Mouse (Mus musculus) NIH3T3 (cell line): ENCODE measurements around the gene Mapkap1.
A peak's percentile ranks its signal among the peaks of the same experiment; 100 is the strongest.

Experiments
- DNase-seq: peaks from one replicate; pipeline ENCODE4 v3.0.0-alpha.2; 2012; ENCODE audit warnings: low read depth

Gene Mapkap1

DNA sequence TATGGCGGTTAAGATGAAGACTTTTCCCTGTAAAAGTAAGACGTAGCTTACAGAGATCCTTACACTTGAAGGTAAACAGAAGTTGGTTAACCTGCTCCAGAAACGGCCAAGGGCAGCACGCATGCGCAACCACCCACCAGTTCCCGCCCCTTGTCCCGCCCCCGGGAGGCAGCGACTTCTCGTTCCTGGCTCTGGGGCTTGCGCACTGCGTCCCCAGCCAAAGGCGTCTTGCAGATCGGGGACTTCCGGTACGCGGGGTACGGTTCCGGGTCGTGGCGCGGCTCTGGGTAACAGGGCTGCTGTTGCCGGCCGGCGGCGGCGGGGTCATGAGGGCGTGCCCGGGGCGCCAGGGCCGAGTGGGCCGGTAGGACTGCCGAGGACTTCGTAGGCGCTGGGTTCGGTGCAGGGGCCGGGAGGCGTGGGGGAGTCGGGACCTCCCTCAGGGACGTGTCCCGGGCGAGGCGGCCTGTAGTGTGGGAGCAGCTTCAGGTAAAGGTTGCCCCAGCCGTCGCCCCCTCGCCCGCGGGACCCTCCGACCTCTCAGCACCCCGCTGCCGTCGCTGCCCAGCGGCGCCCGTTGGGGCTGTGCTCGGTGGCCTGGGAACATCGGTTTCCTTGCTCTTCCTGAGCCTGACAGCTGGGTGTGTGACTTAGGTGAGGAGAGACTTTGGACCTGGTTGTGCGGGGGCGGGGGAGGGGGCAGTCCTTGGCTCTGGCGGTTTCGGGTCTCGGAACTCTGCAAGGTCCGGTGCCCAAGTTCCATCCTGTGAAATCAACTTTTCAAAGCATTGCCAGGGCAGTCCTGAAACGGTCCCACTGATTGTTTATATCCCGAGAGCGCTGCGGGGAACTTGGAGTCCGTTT is at the start of gene Mapkap1:
Gene Mapkap1 (plus strand): TSS at position 171 of the 864 bp plus-strand sequence.
- peak; percentile 98 for DNase-seq

- DNase-seq: no peak
Measured at GRCm38 (mm10) chr2:34363678-34364077, 42.9 kb upstream of the Mapkap1 start.

GRCm38 (mm10) chr2:34367024-34367423 is 39.5 kb upstream of the Mapkap1 start:
- DNase-seq: no peak

DNA sequence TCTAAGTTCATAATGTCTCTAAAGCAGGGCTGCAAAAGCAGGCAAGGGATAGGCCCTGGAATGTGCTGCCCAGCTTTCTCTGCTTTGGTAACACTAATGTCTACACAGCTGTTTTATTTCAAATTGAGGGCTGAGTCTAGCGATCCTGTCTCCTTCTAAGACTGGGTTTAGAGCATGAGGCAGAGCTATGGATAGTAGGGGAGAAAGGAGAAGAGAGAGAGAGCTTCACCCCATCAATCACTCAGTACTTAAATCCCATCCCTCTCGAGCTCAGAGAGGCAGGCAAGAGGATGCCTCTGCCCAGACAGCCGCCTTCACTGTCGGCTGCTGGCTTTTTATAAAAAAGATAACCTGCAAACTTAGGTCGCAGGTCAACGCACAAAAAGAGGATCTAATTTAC is 38.2 kb upstream of the Mapkap1 start:
- DNase-seq: no peak

GRCm38 (mm10) chr2:34370349-34370724 is 36.2 kb upstream of the Mapkap1 start:
- DNase-seq: no peak

DNA sequence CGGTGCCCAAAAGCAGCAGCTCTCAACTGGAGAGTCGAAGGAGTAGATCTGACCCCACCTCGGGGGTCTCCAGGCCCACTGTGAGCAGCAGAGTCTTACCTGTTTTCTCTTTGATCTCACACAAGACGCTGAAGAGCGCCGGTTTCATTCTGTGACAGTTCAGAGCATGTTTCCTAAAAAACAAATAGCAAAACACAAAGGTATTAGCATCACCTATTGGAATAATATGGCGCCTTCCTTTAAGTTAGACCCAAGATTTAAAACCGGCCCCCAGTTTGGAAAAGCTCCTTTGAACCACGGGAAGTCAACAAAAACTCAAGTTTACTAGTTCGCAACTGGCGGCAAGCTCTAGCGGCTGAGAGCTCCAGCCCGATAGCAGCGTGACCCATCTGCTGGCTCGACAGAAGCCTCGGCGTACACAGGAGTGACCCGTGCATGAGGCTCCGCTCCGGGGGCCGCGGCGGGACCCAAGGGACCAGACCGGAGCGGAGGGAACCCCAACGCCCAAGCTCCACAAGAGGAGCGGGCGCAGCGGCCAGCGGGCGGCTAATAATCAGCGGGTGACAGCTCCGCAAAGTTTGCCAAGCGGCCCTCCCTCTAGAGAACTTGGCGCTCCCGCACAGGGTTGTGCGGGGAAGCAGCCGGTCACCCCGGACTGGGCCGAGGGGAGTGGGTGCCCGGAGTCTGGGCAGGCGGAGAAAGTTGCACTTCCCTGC is 35.7 kb upstream of the Mapkap1 start:
- peak; percentile 59 for DNase-seq

DNA sequence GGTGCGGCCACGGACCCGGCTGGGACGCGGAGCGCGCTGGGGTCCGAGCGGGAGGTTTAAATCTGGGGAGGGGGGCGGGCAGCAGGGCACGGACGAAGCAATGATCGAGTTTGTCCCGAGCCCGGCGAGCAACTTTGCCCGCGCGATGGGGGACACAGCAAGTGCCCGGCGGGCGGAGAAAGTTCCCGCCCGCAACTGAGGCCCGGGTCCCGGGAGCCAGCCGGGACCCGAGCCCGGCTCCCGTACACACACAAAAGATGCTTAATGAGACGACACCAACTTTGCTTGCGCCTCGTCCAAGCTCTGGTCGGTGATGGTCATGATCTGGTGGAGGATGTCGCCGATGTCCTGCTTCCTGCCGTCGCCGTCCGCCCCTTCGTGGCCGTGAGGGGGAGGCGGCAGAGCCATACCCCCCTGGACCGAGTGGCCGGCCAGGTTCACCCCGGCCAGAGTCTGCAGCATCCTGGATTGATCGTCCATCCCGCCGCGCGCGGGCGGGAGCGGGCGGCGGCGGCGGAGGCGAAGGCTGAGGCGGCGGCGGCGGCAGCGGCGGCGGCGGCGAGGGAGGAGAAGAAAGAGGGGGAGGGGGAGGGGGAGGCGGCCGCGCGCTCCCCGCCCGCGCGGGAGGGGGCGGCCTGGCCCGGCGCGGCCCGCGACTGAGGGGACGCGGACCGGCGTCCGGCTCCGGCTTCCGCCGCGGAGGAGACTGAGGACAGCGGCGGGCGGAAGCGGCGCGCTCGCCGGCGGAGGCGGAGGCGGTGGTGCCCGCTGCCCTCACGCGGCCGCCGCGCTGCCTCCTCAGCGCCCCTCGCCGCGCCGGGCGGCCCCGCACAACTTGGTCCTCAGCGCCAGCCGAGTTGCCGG is 34.9 kb upstream of the Mapkap1 start:
- peak; percentile 78 for DNase-seq

DNA sequence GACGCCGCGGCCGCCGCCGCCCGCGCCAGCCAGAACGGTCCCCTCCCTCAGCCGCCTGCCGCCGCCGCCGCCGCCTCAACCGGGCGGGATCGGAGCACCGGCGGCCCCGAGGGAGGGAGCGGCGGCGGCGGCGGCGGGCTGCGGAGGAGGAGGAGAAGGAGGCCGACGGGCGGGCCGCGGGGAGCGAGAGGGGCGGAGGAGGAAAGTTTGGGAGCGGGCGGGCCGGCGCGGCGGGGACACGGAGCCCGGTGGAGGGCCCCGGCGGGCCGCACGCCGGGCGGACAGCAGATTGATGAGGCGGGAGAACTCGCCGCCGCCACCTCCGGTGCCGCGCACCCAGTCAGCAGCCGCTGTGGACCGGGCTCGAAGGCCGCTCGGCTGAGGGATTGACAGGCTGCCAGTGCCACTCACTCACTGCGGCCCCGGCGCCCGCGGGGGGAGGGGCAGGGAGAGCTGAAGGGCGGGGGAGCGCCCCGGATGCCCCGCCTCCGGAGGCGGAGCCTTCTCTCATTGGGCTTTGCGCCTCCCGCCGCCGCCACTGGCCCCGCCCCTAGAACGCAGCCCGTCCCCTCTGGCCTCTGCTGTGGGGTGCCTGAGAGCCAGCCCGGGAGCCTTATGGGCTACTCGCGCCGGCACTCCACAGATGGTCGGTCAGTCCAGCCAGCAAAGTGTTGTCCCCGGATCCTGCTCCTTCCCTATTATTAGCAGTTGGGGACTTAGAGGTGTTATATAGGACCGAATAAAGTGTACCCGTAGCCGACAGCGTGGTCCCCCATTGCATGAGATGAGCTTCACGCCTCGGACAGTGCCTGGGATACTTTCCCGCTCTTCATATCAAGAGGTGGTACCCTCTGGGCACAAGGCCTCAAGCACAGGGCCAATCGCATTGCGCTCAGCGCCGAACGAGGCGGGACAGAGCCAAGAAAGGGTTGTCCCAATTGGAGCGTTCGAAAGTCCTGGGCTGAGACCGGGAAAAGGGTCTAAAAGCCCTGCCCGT is 34.0 kb upstream of the Mapkap1 start, which contains the start of gene Pbx3:
Gene Pbx3 (minus strand): TSS at position 838 of the 997 bp plus-strand sequence.
- peak; percentile 98 for DNase-seq

DNA sequence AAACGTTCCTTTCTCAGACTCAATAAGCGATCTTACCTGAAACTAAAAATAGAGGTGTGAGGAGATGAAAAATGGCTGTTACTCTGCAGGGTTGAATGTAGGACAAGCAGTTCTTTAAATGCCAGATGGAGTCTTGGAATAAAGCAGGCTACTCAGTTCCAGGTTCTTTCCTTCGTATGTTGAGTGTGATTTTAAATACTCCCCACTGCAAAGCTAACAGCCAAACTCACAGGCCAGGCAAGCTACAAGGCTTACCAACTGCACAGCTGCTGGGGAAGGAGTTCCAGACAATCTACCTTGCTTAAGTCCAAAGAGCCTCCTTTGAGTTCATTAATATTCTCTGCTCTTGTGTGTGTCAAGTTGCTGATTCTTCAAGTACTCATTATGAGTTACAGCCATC is 32.7 kb upstream of the Mapkap1 start:
- no peak for DNase-seq

DNA sequence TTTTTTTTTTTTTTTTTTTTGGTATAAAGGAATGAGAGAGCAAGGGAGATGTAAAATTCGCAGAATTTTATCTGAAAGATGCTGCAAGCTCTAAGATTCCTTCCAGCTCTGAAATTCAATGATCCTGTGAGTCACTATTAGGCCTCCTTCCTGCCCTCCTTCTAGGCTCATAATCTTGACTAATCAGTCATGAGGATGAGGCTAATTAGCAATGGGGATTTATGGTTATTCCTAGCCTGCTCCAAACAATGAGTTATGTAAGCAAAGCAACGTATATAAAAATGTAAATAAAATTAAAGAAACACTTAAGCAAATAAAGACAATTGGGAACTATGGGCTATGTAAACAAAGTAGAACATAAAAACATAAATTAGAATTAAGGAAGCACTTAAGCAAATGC is 32.2 kb upstream of the Mapkap1 start:
- DNase-seq: no peak

DNA sequence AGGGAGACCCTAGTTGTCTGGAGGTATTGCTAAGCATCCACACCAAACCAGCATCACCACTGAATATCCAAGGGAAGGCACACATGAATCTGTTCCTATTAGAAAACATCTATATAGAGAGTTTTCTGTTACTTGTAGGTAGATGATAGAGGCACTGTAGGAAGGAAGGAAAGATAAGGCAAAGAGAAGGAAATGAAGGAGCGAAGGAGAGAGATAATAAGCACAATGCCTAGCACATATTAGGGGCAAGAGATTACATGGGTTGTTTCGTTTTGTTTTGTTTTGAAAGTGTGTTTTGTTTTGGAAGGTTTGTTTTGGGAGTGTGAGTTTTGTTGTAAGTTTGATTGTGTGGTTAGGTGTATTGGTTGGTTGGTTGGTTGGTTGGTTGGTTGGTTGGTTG is 27.6 kb upstream of the Mapkap1 start:
- no peak for DNase-seq

- DNase-seq: no peak
Measured at GRCm38 (mm10) chr2:34399535-34399934, 7.0 kb upstream of the Mapkap1 start.

DNA sequence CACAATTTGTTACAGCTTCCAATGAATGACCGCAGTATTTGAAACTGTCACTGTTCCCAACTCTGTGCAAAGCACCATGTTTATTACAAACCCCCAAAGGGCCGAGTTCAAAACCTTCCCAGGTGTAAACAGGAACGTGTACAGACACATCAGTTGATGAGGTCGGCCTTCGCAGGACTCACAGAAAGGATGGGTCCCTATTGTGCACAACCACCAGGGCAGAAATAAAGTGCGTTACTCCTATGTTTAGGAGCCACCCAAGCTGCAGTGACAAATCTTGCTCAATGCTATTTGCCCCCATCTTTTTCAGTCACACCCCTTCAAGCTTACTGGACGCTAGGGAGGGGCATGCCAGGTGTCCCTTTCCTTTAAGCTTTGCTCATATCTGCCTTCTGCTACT is 1.0 kb downstream of the Mapkap1 start:
- DNase-seq: no peak

DNA sequence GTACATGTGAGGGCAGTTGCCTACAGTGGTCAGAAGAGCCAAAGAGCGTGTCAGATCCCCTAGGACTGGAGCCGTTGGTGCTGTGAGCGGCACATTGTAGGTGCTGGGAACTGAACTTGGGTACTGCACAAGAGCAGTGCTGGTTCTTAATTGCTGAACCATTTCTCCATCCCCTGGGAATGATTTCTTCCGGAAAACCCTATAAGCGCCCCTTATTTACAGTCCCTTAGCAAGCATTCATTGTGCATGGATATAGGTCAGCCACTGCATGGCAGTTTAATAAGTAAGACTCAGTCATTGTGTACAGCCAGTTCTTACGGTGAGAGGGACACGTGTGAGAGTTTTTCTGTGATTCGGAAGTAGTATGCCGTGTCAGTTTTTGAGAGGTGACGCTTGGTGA is 1.8 kb downstream of the Mapkap1 start:
- no peak for DNase-seq

GRCm38 (mm10) chr2:34409741-34410340 is 3.3 kb downstream of the Mapkap1 start:
- peak; percentile 17 for DNase-seq

DNA sequence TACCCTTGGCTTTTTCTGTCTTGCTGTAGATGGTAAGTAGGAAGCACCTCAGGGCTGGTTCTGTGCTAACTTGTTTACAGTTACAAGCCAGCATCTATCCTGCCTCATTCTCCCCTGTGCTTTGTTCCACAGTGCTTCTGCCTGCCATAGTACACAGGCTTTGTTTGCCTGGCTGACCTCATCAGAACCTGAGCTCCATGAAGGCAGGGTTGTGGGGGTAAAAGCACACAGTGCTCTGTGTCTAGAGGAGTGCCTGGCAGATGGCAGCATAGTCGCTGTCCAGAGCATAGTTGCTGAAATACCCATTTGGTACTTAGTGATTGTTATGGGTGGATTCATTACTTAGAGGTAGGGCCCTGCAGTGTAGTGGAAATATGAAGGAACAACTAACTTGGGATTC is 13.7 kb downstream of the Mapkap1 start:
- DNase-seq: peak; percentile 41

DNA sequence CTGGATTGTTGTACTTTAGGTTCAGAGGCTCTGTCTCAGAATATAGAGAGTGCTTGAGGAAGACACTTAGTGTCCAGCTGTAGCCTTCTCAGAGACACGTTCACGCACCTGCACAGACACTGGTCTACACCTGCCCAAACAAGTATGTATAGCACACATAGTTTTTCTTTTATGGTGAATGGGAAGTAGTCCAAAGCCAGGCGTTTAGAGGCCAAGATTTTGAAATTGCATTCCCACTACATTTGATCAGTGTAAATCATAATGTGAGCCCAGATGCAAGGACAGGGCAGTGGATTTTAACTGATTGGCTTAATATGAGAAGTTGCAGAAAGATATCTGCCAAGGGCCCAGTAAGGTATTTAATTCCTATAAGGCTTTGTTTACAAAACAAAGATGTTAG is 17.6 kb downstream of the Mapkap1 start:
- DNase-seq: no peak

DNA sequence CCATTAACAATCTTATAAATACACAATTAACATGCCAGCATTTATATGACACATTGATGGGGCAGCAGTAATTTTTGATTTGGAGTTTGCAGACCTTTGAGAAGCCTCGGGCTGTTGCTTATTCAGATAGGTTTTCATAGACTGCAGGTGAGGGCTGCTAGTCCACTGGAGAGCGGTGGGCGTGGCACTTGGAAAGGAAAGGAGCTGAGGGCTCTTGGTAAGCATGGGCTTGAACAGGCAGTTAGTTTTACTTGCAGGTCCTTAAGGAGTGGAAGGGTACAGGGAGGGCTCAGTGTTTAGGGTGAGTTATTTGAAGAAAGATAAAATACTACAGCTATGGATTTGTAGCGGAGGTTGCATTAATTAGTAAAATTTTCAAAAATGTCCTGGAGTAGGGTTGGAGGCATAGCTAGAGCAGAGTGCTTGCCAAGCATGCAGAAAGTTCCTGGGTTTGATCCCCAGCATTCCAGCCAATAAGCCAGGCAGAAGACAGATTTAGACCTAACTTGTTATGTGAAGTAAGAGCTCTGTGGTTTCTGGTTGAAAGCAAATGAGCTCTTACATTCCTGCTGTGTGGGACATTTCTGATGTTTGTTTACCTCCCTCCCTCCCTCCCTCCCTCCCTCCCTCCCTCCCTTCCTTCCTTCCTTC is 19.1 kb downstream of the Mapkap1 start:
- peak; percentile 16 for DNase-seq

DNA sequence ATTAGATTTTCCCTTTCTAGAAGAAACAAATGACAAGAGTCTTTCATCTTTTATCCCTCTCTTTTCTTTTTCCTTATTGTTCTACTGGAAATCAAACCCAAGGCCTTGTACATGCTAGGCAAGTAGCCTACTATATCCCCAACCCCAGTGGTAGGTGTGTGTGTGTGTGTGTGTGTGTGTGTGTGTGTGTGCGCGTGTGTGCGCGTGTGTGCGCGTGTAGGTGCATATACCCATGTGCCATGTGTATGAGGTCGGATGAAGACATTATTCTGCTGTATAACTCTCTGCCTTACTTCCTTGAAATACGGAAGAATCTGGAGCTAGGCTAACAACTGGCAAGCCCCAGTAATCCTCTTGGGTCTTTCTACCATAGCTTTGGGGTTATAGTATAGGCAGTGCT is 24.1 kb downstream of the Mapkap1 start:
- no peak for DNase-seq

- no peak for DNase-seq
Measured at GRCm38 (mm10) chr2:34431701-34432372, 25.3 kb downstream of the Mapkap1 start.
